Mouse (Mus musculus) spleen, postnatal 10 days (tissue): Measurements from ENCODE around the gene Dab1.

Experiments used
- DNase-seq, 2 experiments: peaks; one replicate each; pipeline ENCODE4 v3.0.0; 2021 to 2022; ENCODE audit warnings: low spot score in 2 of 2

Dab1 gene

DNA sequence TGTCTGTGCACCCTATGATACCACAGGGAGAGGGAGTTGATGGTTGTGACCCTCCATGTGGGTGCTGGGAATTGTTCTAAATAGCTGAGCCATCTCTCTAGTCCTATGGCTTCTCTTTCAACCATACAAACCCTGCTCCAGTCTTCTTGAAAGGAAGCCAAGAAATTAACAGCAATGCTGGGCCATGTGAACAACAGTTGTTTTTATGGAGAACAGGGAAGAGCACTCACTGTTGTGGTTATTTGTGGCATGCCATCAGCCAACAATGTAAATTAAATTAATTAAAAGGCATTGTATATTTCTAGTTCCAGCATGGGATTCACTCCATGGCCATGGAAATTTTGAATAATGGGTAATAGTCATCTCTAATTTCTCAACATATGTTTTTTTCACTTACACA, 492.5 kb downstream of the Dab1 start:
- no peak for DNase-seq

- no peak for DNase-seq
Measured at GRCm38 (mm10) chr4:104113209-104114005, 494.2 kb downstream of the Dab1 start.

- DNase-seq, result no peak
Measured at GRCm38 (mm10) chr4:104114006-104114361, 494.8 kb downstream of the Dab1 start.

DNA sequence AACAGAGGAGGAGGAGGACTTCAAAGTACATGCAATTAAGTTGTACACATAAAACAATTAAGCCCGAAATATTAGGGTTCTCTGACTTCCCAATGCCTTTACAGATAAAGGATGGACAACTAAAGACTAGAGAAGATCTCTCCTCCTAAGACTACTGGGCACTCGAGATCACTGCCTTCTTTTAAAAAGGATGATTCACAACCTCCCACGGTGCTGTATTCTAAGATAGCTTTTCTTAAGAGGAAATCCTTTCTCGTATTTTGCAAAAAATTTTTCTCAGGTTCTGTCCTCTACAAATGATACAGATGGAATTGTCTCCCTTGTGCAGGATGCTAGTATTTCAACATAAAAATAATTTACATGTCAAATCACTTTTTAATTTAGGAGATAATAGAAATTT, 500.9 kb downstream of the Dab1 start:
- no peak for DNase-seq

- DNase-seq, result no peak
Measured at GRCm38 (mm10) chr4:104121959-104122358, 502.8 kb downstream of the Dab1 start.

DNA sequence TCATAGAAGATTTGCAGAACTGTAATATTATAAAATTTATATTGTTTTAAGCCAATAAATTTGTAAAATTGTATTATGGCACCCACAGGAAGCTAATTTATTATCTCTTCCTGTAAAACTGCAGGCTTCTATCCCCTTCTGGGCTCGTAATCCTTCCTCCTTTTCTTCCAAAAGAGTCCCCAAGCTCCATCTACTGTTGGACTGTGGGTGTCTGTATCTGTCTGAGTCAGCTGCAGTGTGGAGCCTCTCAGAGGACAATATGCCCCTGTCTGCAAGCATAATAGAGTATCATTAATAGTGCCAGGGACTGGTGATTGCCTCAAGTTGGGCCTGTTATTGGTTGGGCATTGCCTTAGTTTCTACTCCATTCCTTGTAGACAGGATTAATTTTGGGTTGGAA, 503.2 kb downstream of the Dab1 start:
- no peak for DNase-seq

GRCm38 (mm10) chr4:104153637-104154036, 534.5 kb downstream of the Dab1 start:
- DNase-seq, result no peak

GRCm38 (mm10) chr4:104178067-104178466, 558.9 kb downstream of the Dab1 start:
- DNase-seq, result no peak

GRCm38 (mm10) chr4:104186311-104186710, 567.2 kb downstream of the Dab1 start:
- no peak for DNase-seq

DNA sequence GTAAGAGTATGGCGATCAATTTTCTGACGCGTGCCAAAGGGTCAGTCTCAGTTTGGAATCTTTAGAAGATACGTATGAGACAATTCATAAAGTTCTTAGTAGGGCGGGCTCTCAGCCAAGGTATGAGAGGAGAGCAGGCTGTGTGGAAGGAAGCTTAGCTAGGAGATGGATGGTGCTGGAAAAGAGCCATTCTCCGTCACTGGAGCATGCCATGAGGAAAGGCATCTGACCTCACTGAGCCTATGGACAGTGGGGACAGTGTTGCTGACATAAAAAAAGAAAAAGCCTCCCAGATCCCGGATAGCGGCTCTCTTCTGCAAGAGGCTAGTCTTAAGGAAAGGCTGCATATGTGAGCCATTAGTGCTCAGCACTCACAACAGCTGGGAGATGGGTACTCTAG, 579.5 kb downstream of the Dab1 start:
- no peak for DNase-seq

DNA sequence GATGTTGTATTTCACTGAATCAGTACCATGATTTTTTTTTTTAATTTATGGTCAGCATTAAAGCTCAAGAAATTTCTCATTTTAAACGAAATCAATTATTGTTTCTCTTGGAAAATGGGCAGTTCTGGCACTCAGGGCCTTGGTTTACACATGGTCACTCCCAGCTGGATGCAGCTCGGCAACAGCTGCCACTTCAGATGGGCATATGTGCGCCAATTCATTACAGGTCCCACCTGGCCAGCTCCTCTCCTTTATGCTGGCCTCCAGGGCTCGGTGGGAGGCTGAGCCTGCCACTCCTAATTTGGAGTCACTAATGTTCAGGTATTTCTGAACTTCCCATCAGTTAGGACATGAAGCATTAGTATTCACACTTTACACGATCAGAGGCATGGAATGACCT, 582.5 kb downstream of the Dab1 start:
- DNase-seq, result no peak

DNA sequence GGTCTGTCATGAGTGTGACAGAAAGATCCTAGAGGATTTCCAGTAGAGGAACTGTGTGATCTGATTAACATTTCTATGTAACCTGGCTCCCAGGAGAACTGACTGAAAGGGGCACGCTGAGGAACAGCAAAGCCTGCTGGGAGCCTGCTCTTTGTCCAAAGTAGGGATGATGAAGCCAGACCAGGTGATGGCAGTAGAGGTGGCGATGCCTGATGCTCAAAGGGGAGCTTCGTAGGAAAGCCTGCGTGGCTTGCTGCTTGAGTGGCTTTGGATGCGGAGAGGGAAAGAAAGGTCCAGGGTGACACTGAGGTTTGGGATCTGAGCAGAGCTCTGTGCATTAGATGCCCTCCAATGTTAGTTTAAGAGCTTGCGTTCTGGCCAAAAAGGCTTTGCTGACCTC, 584.9 kb downstream of the Dab1 start:
- DNase-seq, result no peak

DNA sequence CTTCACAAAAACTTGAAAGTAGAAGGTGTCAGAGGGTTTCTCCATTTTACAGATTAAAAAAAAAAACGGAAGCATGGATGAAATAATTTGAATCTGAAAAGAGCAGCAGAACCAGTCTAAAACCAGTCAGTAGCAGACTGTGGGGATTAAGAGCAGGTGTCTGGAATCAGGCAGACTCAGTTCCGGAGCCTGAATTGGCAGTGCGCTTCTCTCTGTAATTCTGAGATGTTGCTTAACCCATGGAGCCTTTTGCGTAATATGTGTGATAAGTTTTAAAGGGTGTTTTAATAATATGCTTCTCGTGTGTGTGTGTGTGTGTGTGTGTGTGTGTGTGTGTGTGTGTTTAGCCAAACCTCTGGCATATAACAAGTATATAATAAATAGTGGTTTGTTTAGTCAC, 587.5 kb downstream of the Dab1 start:
- DNase-seq, result no peak

DNA sequence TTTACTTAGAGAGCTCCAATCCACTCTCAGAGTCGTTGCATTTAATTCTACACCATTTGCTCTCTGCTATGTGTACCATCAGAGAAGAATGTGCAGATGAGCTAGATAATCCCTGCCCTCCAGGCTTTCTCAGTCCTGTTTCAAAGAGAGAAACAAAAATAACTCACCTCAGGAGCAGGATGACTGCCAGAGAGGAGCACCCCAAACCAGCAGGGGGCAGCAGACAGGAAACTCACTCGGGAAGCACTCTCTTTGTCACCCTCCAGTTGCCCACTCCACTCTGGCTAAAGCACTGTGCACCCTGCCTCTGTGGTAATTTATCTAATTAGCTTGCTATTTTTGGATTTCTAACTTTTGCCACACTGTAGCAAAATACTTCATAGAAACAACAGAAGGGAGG, 589.9 kb downstream of the Dab1 start:
- DNase-seq, result no peak

GRCm38 (mm10) chr4:104210796-104211195, 591.6 kb downstream of the Dab1 start:
- DNase-seq, result no peak

GRCm38 (mm10) chr4:104211531-104212455, 592.6 kb downstream of the Dab1 start:
- DNase-seq, result no peak

DNA sequence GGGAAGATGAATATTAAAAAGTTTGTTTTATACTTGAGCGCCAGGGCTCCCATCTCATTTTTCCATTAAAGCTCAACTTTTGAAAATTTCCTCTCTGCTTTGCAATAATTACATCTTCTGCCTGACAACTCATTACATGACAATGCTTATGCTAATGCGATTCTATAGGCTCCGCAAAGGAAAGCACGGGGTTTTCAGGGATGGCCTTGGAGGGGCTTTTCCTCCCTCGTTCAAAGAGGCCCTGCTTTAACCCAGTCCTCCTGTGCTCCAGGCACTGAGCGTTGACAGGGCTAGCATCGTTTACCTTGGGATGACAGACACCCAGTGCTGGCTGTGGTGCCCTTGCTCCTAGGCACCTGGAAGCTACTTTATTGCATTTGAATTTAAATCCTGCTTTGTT, 595.6 kb downstream of the Dab1 start:
- no peak for DNase-seq

DNA sequence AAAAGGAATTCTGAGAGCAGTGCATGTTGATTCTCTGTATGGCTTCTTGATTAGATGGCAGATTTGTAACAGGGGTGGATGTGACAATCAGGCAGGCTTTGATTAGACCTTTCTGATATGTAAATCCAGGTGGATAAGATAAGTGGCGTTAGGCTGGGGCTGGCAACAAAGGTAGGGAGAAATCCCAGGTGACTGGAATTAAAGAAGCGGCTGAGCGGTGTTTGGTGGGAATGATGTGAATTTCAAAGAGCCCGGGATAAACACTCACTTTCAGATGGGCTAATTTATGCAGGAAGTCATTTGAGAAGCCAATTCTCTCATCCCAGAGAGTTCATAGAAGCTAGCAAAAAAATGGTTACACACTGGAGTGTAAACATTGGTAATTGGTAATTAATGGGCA, 598.2 kb downstream of the Dab1 start:
- DNase-seq, result no peak

- DNase-seq, result no peak
Measured at GRCm38 (mm10) chr4:104218765-104219164, 599.6 kb downstream of the Dab1 start.

DNA sequence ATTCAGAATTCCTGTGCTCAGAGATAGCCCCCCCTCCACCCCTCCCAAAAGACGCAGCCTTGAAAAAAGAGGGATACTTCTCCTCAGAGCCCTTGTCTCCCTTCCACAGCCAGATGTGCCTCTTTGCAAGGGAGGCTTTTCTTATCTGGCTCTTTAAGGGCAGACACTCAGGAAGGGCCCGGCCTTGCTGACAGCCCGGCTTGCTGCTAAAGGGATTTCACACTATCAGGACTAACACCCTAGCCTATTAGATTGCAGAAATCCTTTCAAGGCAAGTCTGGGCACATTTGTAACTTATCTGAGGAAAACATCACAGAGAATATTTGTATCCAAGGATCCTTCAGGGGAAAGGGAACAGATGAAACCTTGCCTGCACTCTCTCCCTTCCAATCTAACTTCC, 600.9 kb downstream of the Dab1 start:
- no peak for DNase-seq

DNA sequence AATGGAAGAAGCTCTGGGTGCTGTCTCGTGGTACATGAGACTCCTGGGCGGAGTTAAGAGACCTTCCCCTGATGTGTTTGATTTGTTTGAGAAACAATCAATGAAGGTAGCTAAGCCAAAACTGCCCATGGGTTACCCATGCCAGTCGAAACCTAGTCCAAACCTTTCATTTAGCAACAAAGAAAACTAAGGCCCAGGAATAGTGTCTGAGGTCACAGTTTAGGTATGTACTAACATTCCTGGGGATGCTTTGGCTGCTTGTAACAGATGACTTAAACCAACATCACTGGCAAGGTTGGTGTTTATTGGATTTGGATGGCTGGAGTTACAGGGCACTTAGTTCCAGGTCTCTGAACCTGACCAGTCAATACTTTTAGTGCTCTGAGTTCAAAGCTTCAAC, 610.1 kb downstream of the Dab1 start:
- DNase-seq, result no peak

DNA sequence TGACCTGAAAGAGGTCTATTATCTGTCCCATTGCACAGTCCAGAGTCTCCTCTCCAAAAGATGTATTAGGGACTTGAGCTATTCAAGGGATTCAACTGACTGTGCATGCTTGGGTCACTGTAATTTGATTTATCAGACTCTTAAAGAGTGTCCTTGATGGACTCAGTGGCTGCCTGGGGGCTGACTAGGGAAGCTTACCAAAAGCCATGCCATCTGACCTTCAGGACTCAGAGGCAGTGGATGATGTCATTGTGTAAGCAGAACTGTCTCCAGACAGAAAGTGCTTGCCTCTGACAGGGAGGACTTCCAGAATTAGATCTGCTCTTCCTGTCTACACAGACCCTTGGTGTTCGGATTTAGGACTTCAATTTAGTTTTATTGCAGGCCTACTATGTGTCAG, 627.3 kb downstream of the Dab1 start:
- DNase-seq, result no peak

DNA sequence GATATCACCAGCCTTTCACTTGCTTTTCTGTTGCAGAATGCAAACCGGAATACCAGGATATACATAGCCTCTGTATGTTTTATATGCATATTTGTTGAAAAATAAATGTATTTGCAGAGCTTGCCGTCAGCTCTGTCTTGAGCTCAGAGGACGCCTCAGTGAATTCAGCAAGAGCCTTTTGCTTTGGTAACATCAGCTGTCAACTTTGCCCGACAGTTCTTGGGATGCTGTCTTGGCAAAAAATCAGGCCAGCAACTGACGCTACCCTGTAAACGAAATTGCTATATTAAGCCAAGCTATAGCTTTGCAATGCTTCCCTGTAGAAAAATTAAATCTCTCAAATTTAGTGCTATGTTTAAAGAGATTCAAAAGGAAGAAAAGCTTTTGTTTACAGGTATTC, 630.3 kb downstream of the Dab1 start:
- DNase-seq, result no peak
